Mouse (Mus musculus) small intestine, adult 2 months (tissue): ENCODE measurements at regions not wholly inside any gene's neighbourhood (a gene's known extent, or its start where the extent isn't known, plus 50 kb on each side); places are given as distances from the start of the nearest gene placed in this dataset.

ENCODE experiments used
- H3K27ac ChIP-seq: fragments of 200-500 bp; 2 replicates; pipeline ENCODE4 v1.5.1; 2012; ENCODE audit warnings: low read depth, low read length, control low read depth, inconsistent platforms; ENCODE audit not compliant: insufficient read depth
- H3K27me3 ChIP-seq: fragments of 200-500 bp; 2 replicates; pipeline ENCODE4 v1.6.1; 2012; ENCODE audit warnings: mild to moderate bottlenecking, moderate library complexity, low read length, inconsistent platforms; ENCODE audit not compliant: control insufficient read depth, insufficient read depth
- H3K36me3 ChIP-seq: fragments of 200-500 bp; 2 replicates; pipeline ENCODE4 v1.6.1; 2012; ENCODE audit warnings: mild to moderate bottlenecking, low read length, control low read depth, inconsistent platforms; ENCODE audit not compliant: control insufficient read depth, insufficient read depth
- H3K4me1 ChIP-seq: fragments of 200-500 bp; 2 replicates; pipeline ENCODE4 v1.6.1; 2012; ENCODE audit warnings: low read length, inconsistent platforms, mixed read lengths; ENCODE audit not compliant: control insufficient read depth, insufficient read depth, insufficient read length
- H3K4me3 ChIP-seq: fragments of 200-500 bp; 2 replicates; pipeline ENCODE4 v1.5.1; 2012; ENCODE audit warnings: low read depth, mild to moderate bottlenecking, control low read depth, inconsistent platforms, low read length, moderate library complexity
- CTCF ChIP-seq: fragments of 200-500 bp; IDR thresholded peaks from 2 replicates; pipeline ENCODE4 v1.5.1; 2012; ENCODE audit warnings: low read depth, mild to moderate bottlenecking, control low read depth, inconsistent platforms, low read length, moderate library complexity, mixed read lengths; ENCODE audit not compliant: insufficient replicate concordance, insufficient read length; ENCODE audit errors: extremely low read depth
- POLR2A ChIP-seq: fragments of 200-500 bp; IDR thresholded peaks from 2 replicates; pipeline ENCODE4 v1.6.1; 2012; ENCODE audit warnings: low read depth, mild to moderate bottlenecking, control low read depth, inconsistent platforms, low read length, moderate library complexity
- WGBS: fragments of 180-500 bp; shearing (Covaris S2); methylation state at CpG from one replicate; pipeline ENCODE4 v1.1.7; 2018; 5-methylcytosine and 5-hydroxymethylcytosine counted together

DNA sequence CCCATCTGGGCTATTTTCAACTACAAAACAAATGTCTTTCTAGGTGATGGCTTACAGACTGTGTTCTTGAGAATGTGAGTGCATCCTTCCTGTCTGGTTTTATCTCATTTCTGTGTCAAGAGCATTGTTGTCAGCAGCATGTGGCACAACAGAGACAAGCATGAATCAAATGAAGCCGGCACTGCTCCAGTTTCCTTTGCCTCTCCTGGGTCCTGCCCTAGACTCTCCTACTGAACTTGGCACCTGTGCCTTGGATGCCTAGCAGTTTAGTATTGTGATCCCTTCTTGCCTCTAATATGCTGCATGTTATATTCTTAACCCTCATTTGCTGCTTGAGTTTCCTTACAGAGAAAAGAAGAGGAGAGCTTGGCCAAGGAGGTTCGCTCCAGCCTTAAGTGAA is 449.8 kb upstream of the BC052040 start:
- H3K27ac ChIP-seq, result no peak overlapping the region
- TF ChIP-seq CTCF, result no peak
- no peak for TF ChIP-seq POLR2A
- no peaks in the 10 kb centered on the region for H3K4me1 ChIP-seq
- H3K4me3 ChIP-seq, result no peak overlapping the region
- no peaks in the 10 kb centered on the region for H3K36me3 ChIP-seq
- 62% methylated on average over 2 of the region's 2 CpGs for WGBS
- H3K27me3 ChIP-seq, result no peaks in the 10 kb centered on the region

DNA sequence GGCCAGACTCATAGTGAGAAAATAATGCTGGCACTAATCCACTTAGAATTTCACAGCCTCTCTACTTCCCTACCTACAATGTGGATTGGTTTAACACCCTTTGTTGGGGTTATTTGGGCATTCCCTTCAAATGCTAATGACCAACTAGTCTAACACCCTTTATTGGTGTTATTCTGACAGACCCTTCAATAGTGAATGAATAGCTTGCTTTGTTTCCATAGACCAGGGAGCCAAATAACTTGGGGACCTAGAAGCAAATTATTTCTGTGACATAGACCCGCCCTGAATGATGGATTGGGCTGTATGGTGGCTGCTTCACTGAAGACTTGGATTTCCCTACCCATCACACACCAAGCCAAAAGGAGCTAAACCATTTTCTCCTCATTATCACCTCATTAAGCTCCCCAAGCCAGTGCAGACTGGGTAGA is 449.3 kb upstream of the BC052040 start:
- no peak for TF ChIP-seq CTCF
- TF ChIP-seq POLR2A, result no peak
- no peak overlapping the region for H3K4me3 ChIP-seq
- no peaks in the 10 kb centered on the region for H3K27me3 ChIP-seq
- no peak overlapping the region for H3K27ac ChIP-seq
- WGBS, result 34% methylated on average over 1 of the region's 1 CpGs
- H3K4me1 ChIP-seq, result no peaks in the 10 kb centered on the region
- no peaks in the 10 kb centered on the region for H3K36me3 ChIP-seq

DNA sequence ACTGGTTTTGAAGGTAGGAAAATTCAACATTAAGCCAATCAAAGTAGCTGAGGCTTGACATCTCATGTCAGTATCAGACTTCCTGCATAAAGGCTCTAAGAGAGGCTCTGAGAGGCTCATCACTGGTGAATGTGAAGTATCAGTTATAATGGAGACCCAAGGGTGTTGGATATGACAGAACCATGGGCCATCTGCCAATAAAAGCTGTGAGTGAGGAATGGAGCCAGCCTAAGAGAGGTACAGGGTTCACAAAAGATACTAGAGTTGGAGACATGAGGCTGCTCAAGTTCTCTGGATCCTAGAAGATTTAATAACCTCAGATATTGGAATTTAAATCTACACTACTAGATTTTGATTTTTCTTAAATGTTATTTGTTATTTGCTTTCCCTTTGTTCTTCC is 440.1 kb upstream of the BC052040 start:
- no peaks in the 10 kb centered on the region for H3K27me3 ChIP-seq
- H3K4me1 ChIP-seq, result no peaks in the 10 kb centered on the region
- no peak overlapping the region for H3K27ac ChIP-seq
- H3K4me3 ChIP-seq, result no peak overlapping the region
- TF ChIP-seq POLR2A (no peak), CTCF (no peak)
- H3K36me3 ChIP-seq, result no peaks in the 10 kb centered on the region

DNA sequence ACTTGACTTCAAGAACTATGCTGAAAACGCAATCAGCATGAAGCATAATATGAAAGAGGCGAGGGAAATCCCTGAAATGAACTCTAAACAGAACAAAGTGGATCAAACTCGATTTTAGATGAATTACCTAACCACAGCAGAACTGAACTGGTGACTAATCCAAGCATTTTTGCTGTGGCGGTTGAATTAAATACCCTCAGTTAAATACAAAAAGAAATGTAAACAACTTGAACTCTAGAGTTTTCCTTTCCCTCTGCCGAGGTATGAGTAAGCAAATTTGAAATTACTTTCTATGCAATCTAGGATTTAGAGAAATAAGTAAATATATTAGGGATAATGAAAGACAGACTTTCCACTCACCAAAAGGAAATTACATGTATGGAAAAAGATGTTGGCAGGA is 409.4 kb upstream of the BC052040 start:
- Histone ChIP-seq H3K36me3 (no peaks in the 10 kb centered on the region), H3K27ac (no peak overlapping the region), H3K4me1 (no peaks in the 10 kb centered on the region), H3K4me3 (no peak overlapping the region), H3K27me3 (no peaks in the 10 kb centered on the region)
- WGBS, result 55% methylated on average over 5 of the region's 5 CpGs
- no peak for TF ChIP-seq CTCF
- TF ChIP-seq POLR2A, result no peak

DNA sequence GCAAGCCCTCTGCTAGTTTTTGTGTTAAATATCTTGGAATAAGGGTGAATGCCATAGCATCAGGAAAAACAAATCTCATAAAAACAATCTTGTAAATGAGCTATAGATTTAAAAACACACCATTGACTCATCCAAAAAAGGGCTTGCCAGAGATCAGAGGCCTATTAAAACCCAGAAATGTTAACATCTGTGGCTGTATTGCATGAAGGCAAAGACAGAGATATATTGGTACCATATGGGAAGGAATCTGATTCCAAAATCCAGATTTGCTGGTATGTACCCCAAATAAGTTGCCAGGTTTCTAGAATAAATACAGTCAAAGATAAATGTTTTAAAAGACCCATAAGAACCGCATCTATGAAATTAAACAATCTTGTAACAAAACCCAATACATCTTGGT is 404.4 kb upstream of the BC052040 start:
- Histone ChIP-seq H3K27me3 (no peaks in the 10 kb centered on the region), H3K4me1 (no peaks in the 10 kb centered on the region), H3K36me3 (no peaks in the 10 kb centered on the region), H3K27ac (no peak overlapping the region), H3K4me3 (no peak overlapping the region)
- WGBS, result 95% methylated on average over 1 of the region's 1 CpGs
- no peak for TF ChIP-seq CTCF
- TF ChIP-seq POLR2A, result no peak

DNA sequence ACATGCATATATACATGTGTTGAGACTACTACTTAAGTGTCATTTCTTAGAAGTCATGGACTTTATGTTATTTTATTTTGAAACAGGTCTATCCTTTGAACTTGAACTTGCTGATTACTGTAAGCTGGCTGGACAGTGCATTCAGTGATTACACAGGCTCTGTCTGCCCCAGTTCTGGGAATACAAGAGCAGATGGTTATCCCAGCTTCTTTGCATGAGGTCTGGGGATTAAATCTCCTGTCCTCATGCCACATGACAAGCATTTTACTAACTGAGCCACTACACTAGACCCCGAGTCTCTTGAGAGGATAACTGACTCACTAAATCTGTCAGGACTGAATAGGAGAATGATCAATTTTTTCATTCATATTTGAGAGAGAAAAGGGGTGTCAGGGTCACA is 403.6 kb upstream of the BC052040 start:
- WGBS, result 56% methylated on average over 1 of the region's 1 CpGs
- TF ChIP-seq CTCF, result no peak
- TF ChIP-seq POLR2A, result no peak
- Histone ChIP-seq H3K4me1 (no peaks in the 10 kb centered on the region), H3K36me3 (no peaks in the 10 kb centered on the region), H3K27me3 (no peaks in the 10 kb centered on the region), H3K27ac (no peak overlapping the region), H3K4me3 (no peak overlapping the region)

DNA sequence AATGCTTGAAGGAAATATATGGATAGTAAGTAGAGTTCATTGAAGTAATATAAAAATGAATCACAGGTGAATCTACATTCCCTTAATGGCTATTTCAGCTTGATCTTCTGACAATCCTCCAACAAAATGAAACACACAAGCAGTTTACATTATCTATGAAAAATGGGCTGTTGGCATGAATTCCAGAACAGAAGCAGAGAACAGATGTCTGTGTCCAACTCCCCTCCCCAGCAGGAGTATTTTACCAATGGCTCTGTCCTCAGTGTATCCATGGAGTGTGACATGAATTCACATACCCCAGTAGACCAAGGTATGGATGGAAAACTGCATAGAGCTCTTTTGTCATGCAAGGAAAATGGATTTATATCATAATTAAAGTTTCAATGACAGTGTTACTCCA is 370.3 kb upstream of the BC052040 start:
- H3K4me1 ChIP-seq, result no peaks in the 10 kb centered on the region
- H3K4me3 ChIP-seq, result no peak overlapping the region
- no peaks in the 10 kb centered on the region for H3K27me3 ChIP-seq
- H3K36me3 ChIP-seq, result no peaks in the 10 kb centered on the region
- H3K27ac ChIP-seq, result no peak overlapping the region
- TF ChIP-seq CTCF (no peak), POLR2A (no peak)
